Mouse (Mus musculus): ENCODE data around the gene Spout1.
"Not testable (repeated sequence)": the region's sequence is repeated elsewhere in the genome, so short reads cannot be mapped to it uniquely, and the experiment has no call there.

Spout1 gene

DNA sequence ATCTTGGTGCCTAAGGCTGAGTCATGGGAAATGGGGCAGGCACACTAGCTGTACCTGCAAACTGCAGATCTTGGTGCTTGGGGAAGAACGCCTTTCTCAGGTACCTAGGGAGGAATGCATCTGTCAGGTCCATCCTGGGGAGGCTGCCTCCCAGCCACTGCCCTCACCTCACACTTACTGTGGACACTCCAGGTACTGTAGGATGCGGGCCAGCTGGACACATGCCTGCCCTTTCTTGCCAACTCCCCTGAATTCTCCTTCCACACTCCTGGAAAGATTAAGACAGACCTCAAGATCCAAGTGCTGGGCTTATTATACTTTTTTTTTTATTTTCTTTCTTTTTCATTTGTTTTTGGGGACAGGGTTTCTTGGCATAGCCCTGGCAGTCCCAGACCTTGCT lies 1.7 kb downstream of the Spout1 start:
- DNase-seq = no peak

DNA sequence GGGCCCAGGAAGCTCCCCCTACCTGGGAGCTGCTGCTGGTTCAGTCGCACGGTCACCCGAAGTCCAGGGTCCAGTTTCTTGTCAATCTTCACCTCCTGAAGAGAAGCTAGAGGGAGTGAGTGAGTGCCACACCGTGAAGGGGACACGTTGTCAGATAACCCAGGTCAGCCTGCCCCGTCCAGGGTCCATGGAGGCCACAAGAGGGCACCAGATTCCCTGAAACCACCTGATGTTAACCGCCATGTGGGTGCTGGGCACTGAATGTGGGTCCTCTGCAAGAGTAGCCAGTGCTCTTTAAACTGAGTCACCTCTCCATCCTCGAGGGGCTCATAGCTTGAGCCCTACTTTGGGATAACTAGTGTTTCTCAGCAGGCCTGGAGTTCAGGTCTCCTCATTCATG lies 2.4 kb downstream of the Spout1 start:
- no peak for DNase-seq

DNA sequence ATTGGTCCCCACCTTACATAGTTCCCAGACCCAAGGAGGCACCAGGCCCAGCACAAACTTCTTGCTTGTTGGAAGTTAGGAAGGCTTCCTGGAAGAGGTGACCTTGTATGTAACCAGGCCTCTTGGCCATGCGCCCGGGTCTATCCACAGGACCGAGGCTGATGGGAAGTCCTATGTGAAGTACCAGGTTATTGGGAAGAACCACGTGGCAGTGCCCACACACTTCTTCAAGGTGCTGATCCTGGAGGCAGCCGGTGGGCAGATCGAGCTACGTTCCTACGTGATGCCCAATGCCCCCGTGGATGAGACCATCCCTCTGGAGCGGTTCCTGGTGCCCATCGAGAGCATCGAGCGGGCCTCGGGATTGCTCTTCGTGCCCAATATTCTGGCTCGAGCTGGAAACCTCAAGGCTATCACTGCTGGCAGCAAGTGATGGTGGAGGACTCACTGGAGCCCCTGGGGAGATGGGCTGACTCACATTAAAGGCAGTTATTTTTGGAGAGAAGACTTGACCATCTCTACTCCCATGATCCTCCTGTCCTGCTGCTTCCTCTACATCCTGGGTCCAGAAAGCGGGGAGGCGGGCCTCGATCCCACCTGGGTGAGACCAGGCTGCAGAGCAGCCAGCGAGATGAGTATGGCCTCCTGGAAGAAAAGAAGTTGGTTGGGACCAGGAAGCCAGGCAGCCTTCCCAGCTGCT lies 4.6 kb downstream of the Spout1 start:
- no peak for DNase-seq

DNA sequence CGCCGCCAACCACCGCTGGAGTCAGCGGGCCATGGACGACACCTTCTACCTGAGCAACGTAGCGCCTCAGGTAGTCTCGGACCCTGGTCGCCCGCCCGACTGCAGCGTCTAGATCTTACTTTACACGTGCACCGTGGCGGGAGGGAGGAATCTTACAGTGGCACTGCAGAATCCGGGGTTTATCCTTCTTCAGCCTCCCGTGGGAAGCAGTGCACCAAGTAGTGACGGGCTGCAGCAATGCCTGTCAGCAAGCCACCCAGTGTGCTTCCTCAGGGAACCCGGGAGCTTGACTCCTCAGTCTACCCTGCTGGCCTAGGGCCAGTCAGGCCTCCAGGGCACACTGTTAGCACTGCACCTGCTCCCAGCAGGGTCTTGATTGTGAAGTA lies 6.3 kb downstream of the Spout1 start:
- DNase-seq = no peak

DNA sequence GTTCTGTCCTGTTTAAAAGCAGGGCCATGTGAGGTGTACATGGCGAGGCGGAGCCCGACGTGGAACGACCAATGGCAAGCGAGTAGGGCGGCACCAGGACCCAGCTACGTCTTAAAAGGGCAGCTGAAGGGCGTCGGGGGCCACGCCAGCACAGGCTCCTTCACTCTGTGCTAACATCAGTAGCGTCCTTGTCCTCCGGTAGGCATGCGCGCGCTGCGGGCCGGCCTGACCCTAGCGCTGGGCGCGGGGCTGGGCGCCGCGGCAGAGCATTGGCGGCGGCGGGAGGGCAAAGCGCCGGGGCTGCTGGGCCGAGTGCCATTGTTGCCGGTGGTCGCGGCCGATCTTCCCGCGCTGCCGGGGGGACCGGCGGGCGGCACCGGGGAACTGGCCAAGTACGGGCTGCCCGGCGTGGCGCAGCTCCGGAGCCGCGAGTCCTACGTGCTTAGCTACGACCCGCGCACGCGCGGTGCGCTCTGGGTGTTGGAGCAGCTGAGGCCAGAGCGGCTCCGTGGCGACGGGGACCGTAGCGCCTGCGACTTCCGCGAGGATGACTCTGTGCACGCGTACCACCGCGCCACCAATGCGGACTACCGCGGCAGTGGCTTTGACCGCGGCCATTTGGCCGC lies 6.8 kb downstream of the Spout1 start, which contains the start of gene Endog:
Gene Endog, plus strand, starts transcription at position 123 of the 626 bp plus-strand sequence.
- peak; percentile 92 for DNase-seq

DNA sequence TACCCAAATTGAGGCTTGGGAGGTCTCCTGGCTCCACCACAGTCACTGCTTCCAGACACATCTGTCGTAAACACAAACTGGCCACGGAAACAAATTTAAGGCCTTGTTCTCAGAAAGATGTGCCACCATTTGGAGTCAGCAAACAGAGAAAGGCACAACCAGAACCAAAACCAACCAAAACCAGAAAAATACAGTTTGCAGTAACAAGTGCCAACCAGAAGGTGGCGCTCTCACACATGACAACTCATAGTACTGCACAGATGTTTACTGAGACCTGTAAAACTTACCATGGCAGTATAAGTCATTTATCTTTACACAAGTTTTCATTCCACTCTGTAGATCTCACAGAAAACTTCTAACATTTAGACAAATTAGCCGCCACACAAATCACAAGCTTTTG lies 11.6 kb downstream of the Spout1 start:
- no peak for DNase-seq

DNA sequence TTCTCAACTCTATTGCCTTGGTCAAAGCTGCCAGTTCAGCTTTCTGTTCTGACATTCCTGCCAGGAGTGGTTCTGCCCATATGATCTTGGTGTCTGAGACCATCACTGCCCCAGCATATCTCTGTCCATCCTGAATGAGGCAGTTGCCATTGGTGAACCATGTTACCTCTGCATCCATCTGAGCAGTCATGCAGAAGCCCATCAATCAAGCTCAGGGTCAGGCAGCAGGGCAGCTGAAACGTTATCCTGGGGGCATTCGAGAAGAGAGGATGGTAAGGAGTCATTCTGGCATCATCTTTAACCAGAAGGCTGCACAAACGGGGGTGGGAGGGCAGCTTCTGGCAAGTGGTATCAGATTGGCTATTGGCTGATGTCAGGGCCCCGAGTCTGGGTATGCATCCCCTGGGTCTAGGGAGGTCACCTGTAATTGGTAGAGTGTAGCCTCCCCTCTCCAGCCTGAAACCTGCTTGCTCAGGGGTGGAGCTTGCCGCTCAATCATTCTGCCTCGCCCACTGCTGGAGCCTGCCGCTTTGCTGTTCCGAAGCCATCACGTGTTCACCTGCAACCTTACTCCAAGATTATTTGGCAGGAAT lies 13.8 kb downstream of the Spout1 start:
- DNase-seq = no peak

DNA sequence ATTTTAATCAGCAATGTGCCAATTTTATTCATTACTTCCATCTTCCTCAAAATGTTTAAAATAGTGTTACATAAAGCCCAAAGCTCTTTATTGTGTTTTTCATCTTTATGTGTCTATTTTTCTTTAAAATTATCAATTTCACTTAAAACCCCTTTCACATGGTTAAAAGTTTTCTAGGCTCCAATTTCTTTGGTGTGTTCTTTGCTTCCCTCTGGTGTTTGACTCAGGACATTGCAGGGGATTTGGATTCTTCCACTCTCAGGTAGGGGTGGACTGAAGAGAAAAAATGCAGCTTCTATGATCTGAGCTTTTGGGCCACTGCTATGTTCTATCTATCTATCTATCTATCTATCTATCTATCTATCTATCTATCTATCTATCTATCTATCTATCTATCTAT lies 16.4 kb downstream of the Spout1 start:
- no peak for DNase-seq

DNA sequence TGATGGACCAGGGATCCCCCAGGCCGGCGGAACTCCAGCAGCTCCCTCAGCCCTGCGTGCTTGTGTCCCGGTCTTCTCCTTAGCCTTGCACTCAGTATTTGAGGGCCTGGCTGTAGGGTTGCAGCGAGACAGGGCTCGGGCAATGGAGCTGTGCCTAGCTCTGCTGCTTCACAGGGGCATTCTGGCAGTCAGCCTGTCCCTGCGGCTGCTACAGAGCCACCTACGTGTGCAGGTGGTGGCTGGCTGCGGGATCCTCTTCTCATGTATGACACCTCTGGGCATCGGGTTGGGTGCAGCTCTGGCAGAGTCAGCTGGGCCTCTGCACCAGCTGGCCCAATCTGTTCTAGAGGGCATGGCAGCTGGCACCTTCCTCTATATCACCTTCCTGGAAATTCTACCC lies 18.4 kb downstream of the Spout1 start:
- DNase-seq = not testable (repeated sequence)

DNA sequence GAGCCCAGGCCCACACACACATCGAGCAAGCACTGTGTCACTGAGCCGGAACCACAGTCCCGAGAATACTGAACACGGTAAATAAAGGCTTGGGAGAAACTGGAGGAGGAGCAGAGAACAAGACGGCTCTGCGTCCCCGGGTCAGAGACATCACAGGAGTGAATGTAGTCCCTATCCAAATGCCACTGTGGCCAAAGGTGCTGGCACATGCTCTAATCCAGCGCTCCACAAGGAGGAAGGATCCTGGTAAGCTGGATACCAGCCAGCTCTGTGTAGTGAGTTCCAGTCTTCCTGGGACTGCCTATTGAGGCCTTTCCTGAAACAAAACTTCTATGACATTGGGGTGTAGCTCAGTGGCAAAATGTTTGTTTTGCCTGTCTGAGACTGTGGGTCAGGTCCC lies 25.6 kb downstream of the Spout1 start:
- DNase-seq = no peak

DNA sequence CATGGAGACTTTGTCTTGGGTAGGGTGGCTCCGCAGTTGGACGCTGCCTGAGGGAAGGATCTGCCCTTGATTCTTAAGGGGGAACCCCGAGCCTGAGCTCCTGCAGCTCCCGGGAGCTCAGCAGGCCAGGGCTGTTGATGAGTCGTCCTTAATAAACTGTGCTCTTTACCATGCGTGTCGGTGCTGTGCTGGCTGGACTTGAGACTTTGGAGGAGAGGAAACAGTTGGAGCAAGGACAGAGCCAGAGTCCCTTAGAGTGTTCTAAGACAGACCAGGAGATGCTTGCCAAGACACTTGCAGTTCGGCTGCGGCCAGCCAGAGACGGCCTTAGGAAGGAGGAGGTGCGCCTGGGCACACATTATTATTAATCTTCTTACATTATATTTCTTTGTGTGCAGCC lies 26.4 kb downstream of the Spout1 start:
- no peak for DNase-seq

DNA sequence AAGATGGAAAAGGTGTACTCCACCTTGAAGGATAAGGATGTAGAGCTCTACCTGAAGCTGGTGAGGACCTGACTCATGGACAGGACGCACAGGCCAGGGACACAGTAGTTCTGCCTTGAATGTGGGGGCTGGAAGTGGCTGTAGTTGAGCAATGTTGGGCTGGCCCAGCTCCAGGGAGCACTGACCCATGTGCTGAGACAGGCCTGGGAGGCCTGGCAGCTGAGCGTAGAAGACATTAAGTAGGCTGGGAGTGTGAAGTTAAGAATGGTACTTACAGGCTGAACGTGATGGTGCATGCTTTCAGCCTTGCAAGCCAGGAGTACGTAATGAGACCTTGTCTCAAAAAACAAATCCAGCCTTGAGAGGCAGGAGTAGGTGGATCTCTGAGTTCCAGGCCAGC lies 30.8 kb downstream of the Spout1 start:
- DNase-seq = no peak

DNA sequence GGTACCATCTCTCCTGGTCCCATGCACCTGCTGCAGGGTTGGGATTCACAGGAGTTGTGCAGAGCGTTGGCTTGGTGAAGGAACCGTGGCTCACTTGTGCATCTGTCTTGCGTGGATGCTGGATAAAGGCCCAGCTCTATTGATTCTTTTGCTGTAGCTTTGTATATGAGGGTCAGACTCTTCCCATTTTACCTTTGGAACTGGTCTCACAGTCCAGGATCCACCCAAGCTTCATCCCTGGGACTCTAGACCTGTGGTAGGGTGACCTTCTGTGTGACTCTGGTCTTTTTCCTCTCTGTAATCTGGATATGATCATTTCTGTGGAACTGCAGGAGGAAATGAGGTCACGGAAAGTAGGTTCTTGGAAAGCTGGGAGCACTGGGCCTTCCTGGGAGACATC lies 33.8 kb downstream of the Spout1 start:
- no peak for DNase-seq

DNA sequence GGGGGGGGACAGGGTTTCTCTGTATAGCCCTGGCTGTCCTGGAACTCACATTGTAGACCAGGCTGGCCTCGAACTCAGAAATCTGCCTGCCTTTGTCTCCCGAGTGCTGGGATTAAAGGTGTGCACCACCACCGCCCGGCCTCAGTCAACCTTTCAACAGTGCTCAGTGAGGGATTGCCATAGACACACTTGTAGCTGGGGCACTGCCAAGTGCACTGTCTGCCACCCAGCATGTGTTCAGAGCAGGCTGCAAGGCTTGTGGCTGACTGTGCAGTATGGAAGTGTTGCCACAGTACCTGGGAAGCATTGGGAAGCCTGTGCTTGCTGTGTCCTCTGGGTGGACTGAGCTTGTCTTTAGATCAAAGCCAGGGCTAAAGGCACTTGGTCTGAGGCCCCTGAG lies 38.2 kb downstream of the Spout1 start:
- peak; percentile 64 for DNase-seq

DNA sequence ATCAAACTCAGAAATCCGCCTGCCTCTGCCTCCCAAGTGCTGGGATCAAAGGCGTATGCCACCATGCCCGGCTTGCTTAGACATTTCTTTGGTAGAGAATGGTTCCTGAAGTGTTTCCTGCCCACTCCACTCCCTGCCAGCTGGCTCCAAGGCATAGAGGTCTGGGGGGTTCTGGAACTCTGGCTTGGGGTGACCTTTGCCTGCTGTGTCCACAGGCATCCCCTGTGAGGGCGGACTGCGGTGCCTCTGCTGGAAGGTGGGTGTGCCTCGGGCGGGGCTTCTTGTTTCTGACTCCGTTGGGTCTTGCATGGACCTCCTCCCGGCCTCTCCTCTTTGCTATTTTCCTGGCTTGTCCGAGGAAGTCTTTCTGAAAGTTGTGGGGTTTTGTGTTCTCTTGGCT lies 41.8 kb downstream of the Spout1 start:
- no peak for DNase-seq

DNA sequence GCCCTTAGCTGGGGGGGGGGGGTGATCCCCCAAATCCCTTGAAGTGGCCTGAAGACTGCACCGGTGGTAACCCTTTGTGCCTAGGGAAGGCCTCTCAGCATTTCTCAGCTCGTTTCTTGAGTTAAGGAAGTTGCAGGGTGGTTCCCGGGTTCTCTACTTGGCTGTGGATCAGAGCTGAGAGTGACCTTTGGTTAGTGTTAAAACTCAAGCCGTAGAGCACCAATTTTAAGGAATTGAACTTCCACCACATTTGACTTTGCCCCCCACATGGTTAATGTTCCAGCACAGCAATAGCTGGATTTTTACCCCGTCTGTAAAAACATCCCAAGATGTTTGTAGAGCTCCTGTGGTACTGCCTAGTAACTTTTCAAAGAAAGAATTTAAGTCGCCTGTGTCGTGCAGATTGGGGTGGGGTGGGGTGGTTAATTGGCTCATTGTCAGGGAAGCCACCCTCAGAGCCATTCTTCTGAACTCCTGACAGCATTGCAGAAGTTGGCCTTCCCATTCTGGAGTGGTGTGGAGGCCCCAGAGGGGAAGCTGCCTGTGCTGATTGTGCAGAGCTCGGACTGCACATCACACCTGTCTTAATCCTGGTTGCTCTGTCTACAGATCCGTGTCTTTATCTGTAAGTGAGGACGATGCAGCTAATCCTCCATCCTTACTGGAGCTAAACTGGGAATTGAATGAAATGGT lies 43.2 kb downstream of the Spout1 start:
- DNase-seq = no peak

DNA sequence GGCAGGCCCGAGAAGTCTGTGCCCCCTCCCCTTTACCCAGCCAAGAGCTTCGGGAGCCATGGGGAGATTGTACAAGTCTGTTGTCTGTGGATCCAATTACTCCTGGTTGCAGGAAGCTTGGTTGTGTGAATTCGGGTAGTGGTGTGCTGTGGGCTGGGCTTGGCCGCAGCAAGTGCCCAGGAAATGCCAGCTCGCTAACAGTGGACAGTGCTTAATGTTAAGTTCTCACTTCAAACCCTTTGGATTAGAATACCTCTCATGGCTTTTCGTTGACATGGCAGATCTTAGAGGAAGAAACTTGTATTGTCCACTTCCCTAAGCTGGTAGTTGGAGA lies 43.9 kb downstream of the Spout1 start:
- no peak for DNase-seq

DNA sequence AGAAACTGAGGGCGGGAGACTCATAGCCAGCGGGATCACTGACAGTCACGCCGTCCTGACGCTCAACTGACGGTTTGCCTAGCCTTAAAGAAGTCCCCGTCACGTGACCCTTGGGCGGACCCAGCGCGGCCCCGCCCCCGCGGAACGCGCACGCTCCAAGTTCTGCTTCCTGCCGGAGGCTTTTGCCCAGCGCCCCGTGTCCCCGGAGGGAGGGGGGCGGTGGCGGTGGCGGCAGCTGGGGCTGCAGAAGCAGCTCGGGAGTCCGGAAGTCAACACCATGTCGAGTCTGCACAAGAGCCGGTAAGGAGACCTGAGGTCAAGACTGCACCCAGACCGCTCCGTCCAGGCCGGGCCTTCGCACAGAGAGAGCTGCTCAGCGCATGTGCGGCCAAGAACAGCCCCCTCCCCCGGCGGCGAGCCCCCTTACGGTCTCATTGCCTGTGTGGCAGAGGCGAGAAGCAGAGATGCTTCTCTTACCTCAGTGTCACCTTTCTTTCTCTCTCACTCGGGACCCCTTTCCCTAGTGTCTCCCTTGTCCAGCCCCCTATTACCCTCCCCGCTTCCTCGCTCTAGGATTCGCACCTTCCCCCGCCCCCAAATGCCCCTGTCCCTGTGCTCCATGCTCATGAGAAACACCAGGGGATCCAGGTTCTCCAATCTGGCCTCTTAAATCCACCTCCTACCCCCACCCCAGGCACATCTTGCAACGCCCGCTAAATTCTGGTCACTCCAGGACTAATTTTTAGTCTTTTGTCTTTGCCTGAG lies 44.5 kb downstream of the Spout1 start, which contains the start of gene Tbc1d13:
Gene Tbc1d13, plus strand, starts transcription at position 134 of the 765 bp plus-strand sequence.
- DNase-seq = peak; percentile 96

DNA sequence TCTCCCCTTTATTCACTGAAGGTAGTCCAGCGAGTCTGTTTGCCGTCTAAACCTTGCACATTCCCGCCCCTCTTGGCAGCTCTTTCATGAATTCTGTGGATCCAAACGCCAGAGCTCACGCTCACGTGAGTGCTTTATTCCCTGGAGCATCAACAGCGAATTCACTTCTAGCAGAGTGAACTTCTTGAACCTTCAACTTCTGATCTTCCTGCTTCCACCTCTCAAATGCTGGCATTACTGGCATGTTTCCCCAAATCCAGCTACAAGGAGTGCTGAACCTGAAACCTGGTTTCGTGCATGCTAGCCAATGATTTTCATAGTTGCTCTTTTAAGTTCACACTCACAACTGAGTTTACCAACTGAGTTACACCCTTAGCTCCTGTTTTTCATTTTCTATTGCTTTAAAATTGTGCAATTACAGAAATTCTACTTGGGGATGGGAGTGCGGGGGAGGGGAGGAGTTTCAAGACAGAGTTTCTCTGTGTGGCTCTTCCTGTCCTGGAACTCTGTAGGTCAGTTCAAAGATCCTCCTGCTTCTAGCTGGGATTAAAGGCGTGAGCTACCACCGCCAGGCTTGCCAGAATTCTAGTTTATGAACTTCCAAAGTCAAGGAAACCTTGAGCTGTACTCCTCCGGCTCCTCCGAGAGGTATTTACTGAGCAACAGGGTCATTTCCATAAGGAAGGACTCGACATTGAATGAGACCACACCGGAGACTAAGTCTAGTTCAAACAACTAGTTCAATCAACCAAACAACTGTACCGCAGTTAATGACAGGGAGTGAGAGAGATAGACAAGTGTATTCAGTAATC lies 45.3 kb downstream of the Spout1 start:
- no peak for DNase-seq

DNA sequence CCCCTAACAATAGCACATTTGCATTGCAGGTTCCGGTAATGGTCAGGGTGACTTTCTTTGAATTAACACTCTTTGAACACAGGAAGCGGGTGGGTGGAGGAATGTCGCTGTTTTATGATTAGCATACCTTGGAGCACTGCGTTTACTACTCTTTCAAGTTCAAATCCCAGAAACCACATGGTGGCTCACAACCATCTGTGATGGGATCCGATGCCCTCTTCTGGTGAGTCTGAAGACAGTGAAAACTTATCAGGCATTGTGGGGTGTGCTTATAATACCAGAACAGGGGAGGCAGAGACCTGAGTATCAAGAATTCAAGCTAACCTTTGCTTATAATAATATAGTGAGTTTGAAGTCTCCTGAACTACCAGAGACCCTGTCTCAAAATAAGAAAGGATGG lies 47.0 kb downstream of the Spout1 start:
- DNase-seq = not testable (repeated sequence)

DNA sequence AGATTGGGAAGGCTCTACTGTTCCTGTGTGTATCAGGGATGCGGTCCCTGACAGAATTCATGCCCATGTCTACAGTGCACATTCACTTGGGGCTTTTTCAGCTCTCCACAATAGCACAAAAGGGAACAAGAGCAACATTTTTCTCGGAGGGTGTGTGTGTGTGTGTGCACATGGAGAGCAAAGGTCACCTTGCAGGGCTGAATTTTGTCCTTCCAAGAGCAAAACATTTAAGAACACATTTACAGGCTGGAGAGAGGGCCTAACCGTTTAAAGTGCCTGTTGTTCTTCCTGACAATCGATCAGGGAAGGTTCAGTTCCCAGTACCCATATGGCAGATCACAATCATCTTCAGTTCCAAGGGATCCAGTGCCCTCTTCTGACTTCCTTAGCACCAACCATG lies 48.1 kb downstream of the Spout1 start:
- DNase-seq = no peak

DNA sequence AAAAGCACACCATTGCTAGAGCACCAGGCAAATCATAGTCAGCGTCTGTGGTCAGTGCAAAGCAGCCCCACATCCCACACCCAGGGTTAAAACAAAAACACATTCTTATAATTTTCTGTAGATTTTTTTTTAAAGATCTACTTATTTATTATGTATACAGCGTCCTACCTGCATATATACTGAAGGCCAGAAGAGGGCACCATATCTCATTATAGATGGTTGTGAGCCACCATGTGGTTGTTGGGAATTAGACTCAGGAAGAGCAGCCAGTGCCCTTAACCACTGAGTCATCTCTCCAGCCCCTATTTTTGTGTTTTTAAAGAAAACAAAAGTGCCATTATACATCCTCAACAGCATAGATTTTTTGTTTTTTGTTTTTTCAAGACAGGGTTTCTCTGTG lies 49.5 kb downstream of the Spout1 start:
- DNase-seq = no peak

All from cerebellum, adult 11 months (tissue).